Mouse (Mus musculus) hindbrain, embryonic 10.5 days (tissue): ENCODE results near the gene Ccdc105. TPM values are rescaled to one million over a fixed set of nuclear protein-coding genes. Genes with fewer than 3 reads are reported as not detected.

ENCODE experiments used
- DNase-seq: peaks from one replicate; pipeline ENCODE4 v3.0.0-alpha.2; 2017; ENCODE audit warnings: low spot score
- H3K27ac ChIP-seq: fragments of 300-500 bp; sonication (generic); 2 replicates; pipeline ENCODE4 v1.5.1; 2016; ENCODE audit warnings: mild to moderate bottlenecking, moderate library complexity
- H3K27me3 ChIP-seq: fragments of 300-500 bp; sonication (generic); 2 replicates; pipeline ENCODE4 v1.6.1; 2016; ENCODE audit warnings: mild to moderate bottlenecking; ENCODE audit not compliant: poor library complexity, insufficient read depth, severe bottlenecking
- H3K36me3 ChIP-seq: fragments of 300-500 bp; sonication (generic); 2 replicates; pipeline ENCODE4 v1.6.1; 2016; ENCODE audit warnings: mild to moderate bottlenecking, moderate library complexity
- H3K4me1 ChIP-seq: fragments of 300-500 bp; sonication (generic); replicated peaks from 2 replicates; pipeline ENCODE4 v1.6.1; 2016; ENCODE audit warnings: mild to moderate bottlenecking
- H3K4me3 ChIP-seq: fragments of 300-500 bp; sonication (generic); 2 replicates; pipeline ENCODE4 v1.5.1; 2016; ENCODE audit warnings: mild to moderate bottlenecking, moderate library complexity
- H3K9me3 ChIP-seq: fragments of 300-500 bp; sonication (generic); 2 replicates; pipeline ENCODE4 v1.6.1; 2016; ENCODE audit warnings: mild to moderate bottlenecking, moderate library complexity
- WGBS: fragments of 180-500 bp; shearing (Covaris S2); methylation state at CpG from one replicate; pipeline ENCODE4 v1.1.7; 2016; 5-methylcytosine and 5-hydroxymethylcytosine counted together
- polyA plus RNA-seq: library from polyadenylated mRNA; unstranded; fragments of >200 nt; fragmentation: Nextera tagmentation; extraction: Ambion mirVana; gene quantifications from 2 replicates; pipeline ENCODE4 v1.2.1, GENCODE M21; 2016

The Ccdc105 gene
- polyA plus RNA-seq, 1 experiment from 2014 or later: 0.09 TPM

- no peaks in the 10 kb centered on the region for H3K9me3 ChIP-seq
- 63% methylated on average over 3 of the region's 3 CpGs for WGBS
- H3K4me3 ChIP-seq: no peak overlapping the region
- no peaks in the 10 kb centered on the region for H3K36me3 ChIP-seq
- H3K27me3 ChIP-seq: no peaks in the 10 kb centered on the region
- no peak overlapping the region for H3K27ac ChIP-seq
- DNase-seq: no peak
- no peaks in the 10 kb centered on the region for H3K4me1 ChIP-seq
These were observed 52.0 kb downstream of the Ccdc105 start for GRCm38 (mm10) chr10:78700881-78701280.

Other genes starting within 250 kb of the Ccdc105 start
- gene Olfr1358, start 235.6 kb downstream of the Ccdc105 start, polyA plus RNA-seq: not detected in 2 replicates
- 35.5 and 48.0 TPM in 2 replicates for gene Ilvbl, start 178.7 kb downstream of the Ccdc105 start, polyA plus RNA-seq
- 12.2 TPM in 2 replicates for gene Syde1, start 161.1 kb downstream of the Ccdc105 start, polyA plus RNA-seq
- gene Olfr1357, start 135.0 kb downstream of the Ccdc105 start, polyA plus RNA-seq: not detected in 2 replicates
- gene Casp14, start 34.8 kb downstream of the Ccdc105 start, polyA plus RNA-seq: 0.07 TPM in 1 of 2 replicates, not detected in the other
- 1.1 and 1.6 TPM in 2 replicates for gene Slc1a6, start 27.4 kb upstream of the Ccdc105 start, polyA plus RNA-seq
- gene Olfr1356, start 99.1 kb upstream of the Ccdc105 start, polyA plus RNA-seq: not detected in 2 replicates
- gene Olfr1355, start 122.5 kb upstream of the Ccdc105 start, polyA plus RNA-seq: not detected in 2 replicates
- gene Olfr1354, start 160.1 kb upstream of the Ccdc105 start, polyA plus RNA-seq: not detected in 2 replicates
- gene Olfr8, start 197.6 kb upstream of the Ccdc105 start, polyA plus RNA-seq: not detected in 2 replicates
- not detected in 2 replicates for gene Olfr1353, start 210.2 kb upstream of the Ccdc105 start, polyA plus RNA-seq
- gene Olfr1352, start 228.0 kb upstream of the Ccdc105 start, polyA plus RNA-seq: not detected in 2 replicates